Mouse (Mus musculus) limb, embryonic 11.5 days (tissue): Measurements from ENCODE around the gene 9330182O14Rik. TPM values are rescaled to one million over a fixed set of nuclear protein-coding genes. Genes with fewer than 3 reads are reported as not detected.

Experiments used
- ATAC-seq: fragments of 200-750 bp; cut with Nextera tagmentation; 2 replicates; pipeline ENCODE4 v1.8.0; 2017; ENCODE audit warnings: low read depth; ENCODE audit not compliant: insufficient number of reproducible peaks, low FRiP score, low TSS enrichment
- DNase-seq: peaks from one replicate; pipeline ENCODE4 v3.0.0-alpha.2; 2015; ENCODE audit warnings: low spot score
- H3K27ac ChIP-seq: fragments of 300-500 bp; sonication (generic); replicated peaks from 2 replicates; pipeline ENCODE4 v1.5.1; 2014; ENCODE audit warnings: low read depth, mild to moderate bottlenecking, low read length
- H3K27me3 ChIP-seq: fragments of 300-500 bp; sonication (generic); 2 replicates; pipeline ENCODE4 v1.6.1; 2014; ENCODE audit warnings: mild to moderate bottlenecking, low read length, mixed read lengths; ENCODE audit not compliant: control insufficient read depth, insufficient read depth
- H3K36me3 ChIP-seq: fragments of 300-500 bp; sonication (generic); 2 replicates; pipeline ENCODE4 v1.6.1; 2014; ENCODE audit warnings: mild to moderate bottlenecking, low read length, moderate library complexity, mixed read lengths; ENCODE audit not compliant: control insufficient read depth, insufficient read depth
- H3K4me1 ChIP-seq: fragments of 300-500 bp; sonication (generic); 2 replicates; pipeline ENCODE4 v1.6.1; 2014; ENCODE audit warnings: low read length, mixed read lengths; ENCODE audit not compliant: control insufficient read depth, insufficient read depth
- H3K4me2 ChIP-seq: fragments of 300-500 bp; sonication (generic); 2 replicates; pipeline ENCODE4 v1.6.1; 2014; ENCODE audit warnings: low read depth, mild to moderate bottlenecking, moderate library complexity; ENCODE audit not compliant: severe bottlenecking
- H3K4me3 ChIP-seq: fragments of 300-500 bp; sonication (generic); 2 replicates; pipeline ENCODE4 v1.5.1; 2014; ENCODE audit warnings: low read depth, low read length
- H3K9ac ChIP-seq: fragments of 300-500 bp; sonication (generic); 2 replicates; pipeline ENCODE4 v1.6.1; 2014; ENCODE audit warnings: mild to moderate bottlenecking, low read length
- H3K9me3 ChIP-seq: fragments of 300-500 bp; sonication (generic); 2 replicates; pipeline ENCODE4 v1.6.1; 2016; ENCODE audit warnings: low read length; ENCODE audit not compliant: control insufficient read depth
- WGBS: fragments of 180-500 bp; shearing (Covaris S2); extraction: QIAGEN DNeasy Blood & Tissue Kit; methylation state at CpG from one replicate; pipeline ENCODE4 v1.1.7; 2014; 5-methylcytosine and 5-hydroxymethylcytosine counted together
- microRNA-seq: library from miRNA; unstranded; fragments of <30 nt; microRNA quantifications from one replicate; pipeline ENCODE4, GENCODE M21; 2016
- polyA plus RNA-seq: library from polyadenylated mRNA; unstranded; fragments of >200 nt; fragmentation: Nextera tagmentation; extraction: Ambion mirVana; gene quantifications from 2 replicates; pipeline ENCODE4 v1.2.1, GENCODE M21; 2014

The 9330182O14Rik gene
- polyA plus RNA-seq, 1 experiment from 2014 or later, result not detected

GRCm38 (mm10) chr15:40169705-40170104 is 35.5 kb downstream of the 9330182O14Rik start:
- Histone ChIP-seq H3K4me2 (no peak overlapping the region), H3K4me3 (no peak overlapping the region)
- 0 out of 2 replicates have a peak, but pooled peaks have one; percentile 36 for ATAC-seq

DNA sequence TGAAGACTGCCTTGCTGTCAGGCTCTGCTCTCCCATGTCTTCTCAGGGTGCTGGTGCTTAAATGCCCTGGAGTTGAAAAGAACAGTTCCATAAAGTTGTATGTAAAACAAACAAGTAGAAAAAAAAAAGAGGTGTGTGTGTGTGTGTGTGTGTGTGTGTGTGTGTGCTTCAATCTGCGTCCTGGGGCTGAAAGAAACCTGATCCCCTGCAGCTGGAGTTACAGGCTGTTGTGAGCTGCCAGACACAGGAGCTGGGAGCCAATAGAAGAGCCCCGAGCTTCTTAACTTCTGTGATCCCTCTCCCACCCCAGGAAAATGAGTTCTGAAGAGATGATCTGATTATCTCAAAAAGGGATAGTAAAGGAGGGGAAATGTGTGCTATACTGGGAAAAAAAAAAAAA is 45.3 kb downstream of the 9330182O14Rik start:
- H3K4me2 ChIP-seq, result no peak overlapping the region
- WGBS, result 2% methylated on average over 2 of the region's 2 CpGs
- peak; percentile 86; the same call in 1 of the 2 replicates for ATAC-seq
- no peak overlapping the region for H3K27ac ChIP-seq
- no peak overlapping the region for H3K4me3 ChIP-seq
- peak; percentile 54 for DNase-seq
- no peaks in the 10 kb centered on the region for H3K9me3 ChIP-seq
- H3K36me3 ChIP-seq, result no peaks in the 10 kb centered on the region
- H3K9ac ChIP-seq, result no peak overlapping the region
- H3K4me1 ChIP-seq, result no peaks in the 10 kb centered on the region
- H3K27me3 ChIP-seq, result no peaks in the 10 kb centered on the region

More at GRCm38 (mm10) chr15:40169705-40170104, 35.5 kb downstream of the 9330182O14Rik start:
- 0 out of 2 replicates have a peak, but pooled peaks cover 3% of the 10 kb centered on the region for H3K4me1 ChIP-seq
- WGBS, result 76% methylated on average over 13 of the region's 13 CpGs
- H3K9ac ChIP-seq, result no peak overlapping the region
- H3K27me3 ChIP-seq, result no peaks in the 10 kb centered on the region
- H3K36me3 ChIP-seq, result no peaks in the 10 kb centered on the region
- no peak for DNase-seq
- H3K27ac ChIP-seq, result no peak overlapping the region
- no peaks in the 10 kb centered on the region for H3K9me3 ChIP-seq

DNA sequence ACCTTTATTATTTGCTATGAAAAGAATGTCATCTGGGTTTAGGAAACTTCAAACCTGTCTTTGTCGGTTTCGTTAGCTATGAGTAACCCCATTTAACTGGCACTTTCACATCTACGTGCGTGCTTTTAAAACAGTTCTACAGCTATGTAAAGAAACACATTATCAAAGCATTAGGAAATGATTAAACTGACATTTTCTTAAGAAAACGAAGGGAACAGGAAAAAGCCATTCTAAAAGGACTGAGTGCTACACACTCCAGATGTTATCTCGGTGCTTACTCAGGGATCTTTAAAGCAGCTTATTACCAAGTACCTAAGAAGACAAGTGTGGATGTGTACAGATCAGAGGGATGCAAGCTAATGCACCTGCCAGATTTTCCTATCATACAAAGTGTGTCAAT is 52.9 kb downstream of the 9330182O14Rik start:
- no peaks in the 10 kb centered on the region for H3K36me3 ChIP-seq
- no peak overlapping the region for H3K27ac ChIP-seq
- WGBS, result 71% methylated on average over 6 of the region's 6 CpGs

More for the DNA sequence above, 52.9 kb downstream of the 9330182O14Rik start:
- Histone ChIP-seq H3K4me1 (no peaks in the 10 kb centered on the region), H3K9ac (no peak overlapping the region), H3K27me3 (no peaks in the 10 kb centered on the region), H3K4me2 (no peak overlapping the region), H3K4me3 (no peak overlapping the region), H3K9me3 (no peaks in the 10 kb centered on the region)
- ATAC-seq (no peak), DNase-seq (no peak)

Small RNA genes lying within 50 kb of the gene (microRNA-seq; reads per million reads assigned to microRNA genes)
- gene Gm25958, result not detected
